Mouse (Mus musculus) neural tube, embryonic 14.5 days (tissue): ENCODE measurements around the gene Adcy4. TPM values are rescaled to one million over a fixed set of nuclear protein-coding genes. Genes with fewer than 3 reads are reported as not detected.

ENCODE experiments used
- ATAC-seq: fragments of 200-750 bp; cut with Nextera tagmentation; 2 replicates; pipeline ENCODE4 v1.8.0; 2017; ENCODE audit warnings: low read depth, mild to moderate bottlenecking, moderate TSS enrichment, moderate library complexity
- H3K27ac ChIP-seq: fragments of 300-500 bp; sonication (generic); 2 replicates; pipeline ENCODE4 v1.5.1; 2014; ENCODE audit warnings: low read depth, mild to moderate bottlenecking, control low read depth, low read length, moderate library complexity, mixed read lengths
- H3K27me3 ChIP-seq: fragments of 300-500 bp; sonication (generic); 2 replicates; pipeline ENCODE4 v1.6.1; 2014; ENCODE audit warnings: low read length; ENCODE audit not compliant: control insufficient read depth, insufficient read depth
- H3K36me3 ChIP-seq: fragments of 300-500 bp; sonication (generic); 2 replicates; pipeline ENCODE4 v1.6.1; 2014; ENCODE audit warnings: low read length, mixed read lengths; ENCODE audit not compliant: control insufficient read depth, insufficient read depth
- H3K4me1 ChIP-seq: fragments of 300-500 bp; sonication (generic); 2 replicates; pipeline ENCODE4 v1.6.1; 2014; ENCODE audit warnings: low read length; ENCODE audit not compliant: control insufficient read depth, insufficient read depth
- H3K4me2 ChIP-seq: fragments of 300-500 bp; sonication (generic); 2 replicates; pipeline ENCODE4 v1.6.1; 2014; ENCODE audit warnings: mild to moderate bottlenecking, low read depth, low read length, control low read depth
- H3K4me3 ChIP-seq: fragments of 300-500 bp; sonication (generic); 2 replicates; pipeline ENCODE4 v1.5.1; 2014; ENCODE audit warnings: low read depth, low read length, control low read depth, mixed read lengths
- H3K9ac ChIP-seq: fragments of 300-500 bp; sonication (generic); replicated peaks from 2 replicates; pipeline ENCODE4 v1.6.1; 2014; ENCODE audit warnings: low read depth, mild to moderate bottlenecking, control low read depth, low read length, mixed read lengths
- H3K9me3 ChIP-seq: fragments of 300-500 bp; sonication (generic); 2 replicates; pipeline ENCODE4 v1.6.1; 2016; ENCODE audit warnings: low read length; ENCODE audit not compliant: control insufficient read depth
- WGBS: fragments of 180-500 bp; shearing (Covaris S2); extraction: QIAGEN DNeasy Blood & Tissue Kit; methylation state at CpG from one replicate; pipeline ENCODE4 v1.1.7; 2014; 5-methylcytosine and 5-hydroxymethylcytosine counted together
- polyA plus RNA-seq: library from polyadenylated mRNA; unstranded; fragments of >200 nt; fragmentation: Nextera tagmentation; extraction: Ambion mirVana; gene quantifications from 2 replicates; pipeline ENCODE4 v1.2.1, GENCODE M21; 2014

Gene Adcy4
- polyA plus RNA-seq, 1 experiment from 2014 or later, result 1.9 TPM

GRCm38 (mm10) chr14:55733889-55734288 is 50.0 kb downstream of the Adcy4 start:
- ATAC-seq, result no peak
- Histone ChIP-seq H3K4me3 (no peak overlapping the region), H3K4me1 (no peaks in the 10 kb centered on the region), H3K4me2 (no peak overlapping the region), H3K36me3 (peaks cover 3% of the 10 kb centered on the region; the same call in 1 of the 2 replicates), H3K27ac (no peak overlapping the region), H3K27me3 (no peaks in the 10 kb centered on the region), H3K9me3 (no peaks in the 10 kb centered on the region), H3K9ac (no peak overlapping the region)
- 83% methylated on average over 10 of the region's 10 CpGs for WGBS

GRCm38 (mm10) chr14:55730531-55731032 is 53.3 kb downstream of the Adcy4 start:
- Histone ChIP-seq H3K4me2 (no peak overlapping the region), H3K27me3 (no peaks in the 10 kb centered on the region), H3K27ac (no peak overlapping the region), H3K9me3 (no peaks in the 10 kb centered on the region), H3K36me3 (no peaks in the 10 kb centered on the region), H3K4me1 (no peaks in the 10 kb centered on the region), H3K4me3 (no peak overlapping the region), H3K9ac (no peak overlapping the region)
- ATAC-seq, result no peak
- 82% methylated on average over 7 of the region's 7 CpGs for WGBS

GRCm38 (mm10) chr14:55730116-55730515 is 53.8 kb downstream of the Adcy4 start:
- WGBS, result 68% methylated on average over 7 of the region's 7 CpGs
- Histone ChIP-seq H3K4me2 (no peak overlapping the region), H3K36me3 (no peaks in the 10 kb centered on the region), H3K4me1 (no peaks in the 10 kb centered on the region), H3K27me3 (no peaks in the 10 kb centered on the region), H3K9me3 (no peaks in the 10 kb centered on the region), H3K4me3 (no peak overlapping the region), H3K27ac (no peak overlapping the region), H3K9ac (no peak overlapping the region)
- no peak for ATAC-seq

GRCm38 (mm10) chr14:55727889-55728685 is 55.8 kb downstream of the Adcy4 start:
- ATAC-seq, result no peak
- no peak overlapping the region for H3K9ac ChIP-seq
- no peaks in the 10 kb centered on the region for H3K27me3 ChIP-seq
- H3K27ac ChIP-seq, result no peak overlapping the region
- H3K4me2 ChIP-seq, result no peak overlapping the region
- 77% methylated on average over 8 of the region's 8 CpGs for WGBS
- H3K9me3 ChIP-seq, result no peaks in the 10 kb centered on the region
- no peak overlapping the region for H3K4me3 ChIP-seq
- H3K4me1 ChIP-seq, result no peaks in the 10 kb centered on the region
- H3K36me3 ChIP-seq, result no peaks in the 10 kb centered on the region

GRCm38 (mm10) chr14:55726261-55726660 is 57.6 kb downstream of the Adcy4 start:
- Histone ChIP-seq H3K4me1 (0 out of 2 replicates have a peak, but pooled peaks cover 2% of the 10 kb centered on the region), H3K9me3 (no peaks in the 10 kb centered on the region), H3K4me2 (no peak overlapping the region), H3K9ac (no peak overlapping the region), H3K36me3 (no peaks in the 10 kb centered on the region), H3K27me3 (no peaks in the 10 kb centered on the region), H3K27ac (no peak overlapping the region), H3K4me3 (no peak overlapping the region)
- no peak for ATAC-seq

GRCm38 (mm10) chr14:55724411-55724871 is 59.5 kb downstream of the Adcy4 start:
- H3K27ac ChIP-seq, result no peak overlapping the region
- H3K27me3 ChIP-seq, result no peaks in the 10 kb centered on the region
- WGBS, result 67% methylated on average over 8 of the region's 8 CpGs
- H3K4me1 ChIP-seq, result 0 out of 2 replicates have a peak, but pooled peaks cover 4% of the 10 kb centered on the region
- no peak overlapping the region for H3K9ac ChIP-seq
- no peak for ATAC-seq
- no peak overlapping the region for H3K4me3 ChIP-seq
- H3K4me2 ChIP-seq, result no peak overlapping the region
- H3K9me3 ChIP-seq, result no peaks in the 10 kb centered on the region
- peaks cover 6% of the 10 kb centered on the region; the same call in 1 of the 2 replicates for H3K36me3 ChIP-seq

GRCm38 (mm10) chr14:55723433-55723832 is 60.5 kb downstream of the Adcy4 start:
- no peak overlapping the region for H3K4me2 ChIP-seq
- 95% methylated on average over 7 of the region's 7 CpGs for WGBS
- H3K27ac ChIP-seq, result no peak overlapping the region
- ATAC-seq, result no peak
- H3K27me3 ChIP-seq, result no peaks in the 10 kb centered on the region
- H3K4me3 ChIP-seq, result no peak overlapping the region
- H3K9ac ChIP-seq, result no peak overlapping the region
- H3K9me3 ChIP-seq, result no peaks in the 10 kb centered on the region
- peaks cover 8% of the 10 kb centered on the region for H3K36me3 ChIP-seq
- H3K4me1 ChIP-seq, result 0 out of 2 replicates have a peak, but pooled peaks cover 4% of the 10 kb centered on the region

- Histone ChIP-seq H3K36me3 (peaks cover 15% of the 10 kb centered on the region), H3K27me3 (no peaks in the 10 kb centered on the region), H3K9ac (peak overlapping the region; percentile 68), H3K4me1 (0 out of 2 replicates have a peak, but pooled peaks cover 4% of the 10 kb centered on the region), H3K9me3 (no peaks in the 10 kb centered on the region), H3K4me3 (peak overlapping the region; percentile 70), H3K4me2 (peak overlapping the region; percentile 46), H3K27ac (no peak overlapping the region)
- ATAC-seq, result peak; percentile 29
- 54% methylated on average over 8 of the region's 8 CpGs for WGBS
Measured at GRCm38 (mm10) chr14:55722438-55722945, 61.4 kb downstream of the Adcy4 start.
